Mouse (Mus musculus): ENCODE measurements around the gene Tbx6. TPM values are rescaled to one million over a fixed set of nuclear protein-coding genes. Genes with fewer than 3 reads are reported as not detected.
A peak's percentile ranks its signal among the peaks of the same experiment; 100 is the strongest.

Tbx6 gene
- polyA plus RNA-seq, 1 experiment = 2.2 TPM

GRCm38 (mm10) chr7:126746798-126747197 is 34.5 kb upstream of the Tbx6 start:
- WGBS = 44% methylated on average over 6 of the region's 6 CpGs
- Histone ChIP-seq H3K27me3 (ENCODE audit: control insufficient read depth, insufficient read depth, low read length) (no peaks in the 10 kb centered on the region), H3K27ac (ENCODE audit: insufficient read depth, low read length) (no peak overlapping the region), H3K4me3 (replicated peaks; ENCODE audit: insufficient read depth, low read depth, low read length) (no peak overlapping the region), H3K4me1 (ENCODE audit: control insufficient read depth, insufficient read depth, low read length) (no peaks in the 10 kb centered on the region; the same call in 1 of the 2 replicates)
- TF ChIP-seq CTCF (IDR thresholded peaks at IDR 0.05; ENCODE audit: borderline replicate concordance, insufficient read depth, low read depth, low read length) (no peak), POLR2A (IDR thresholded peaks at IDR 0.05; ENCODE audit: borderline replicate concordance, insufficient read depth, low read length) (no peak)
- no peak for DNase-seq

- Histone ChIP-seq H3K4me1 (ENCODE audit: control insufficient read depth, insufficient read depth, low read length) (no peaks in the 10 kb centered on the region; the same call in 1 of the 2 replicates), H3K27ac (ENCODE audit: insufficient read depth, low read length) (no peak overlapping the region), H3K4me3 (replicated peaks; ENCODE audit: insufficient read depth, low read depth, low read length) (no peak overlapping the region), H3K27me3 (ENCODE audit: control insufficient read depth, insufficient read depth, low read length) (no peaks in the 10 kb centered on the region)
- DNase-seq = no peak
- TF ChIP-seq CTCF (IDR thresholded peaks at IDR 0.05; ENCODE audit: borderline replicate concordance, insufficient read depth, low read depth, low read length) = no peak
- whole genome bisulfite sequencing = 65% methylated on average over 7 of the region's 7 CpGs
Measured at GRCm38 (mm10) chr7:126748824-126749223, 32.5 kb upstream of the Tbx6 start.

DNA sequence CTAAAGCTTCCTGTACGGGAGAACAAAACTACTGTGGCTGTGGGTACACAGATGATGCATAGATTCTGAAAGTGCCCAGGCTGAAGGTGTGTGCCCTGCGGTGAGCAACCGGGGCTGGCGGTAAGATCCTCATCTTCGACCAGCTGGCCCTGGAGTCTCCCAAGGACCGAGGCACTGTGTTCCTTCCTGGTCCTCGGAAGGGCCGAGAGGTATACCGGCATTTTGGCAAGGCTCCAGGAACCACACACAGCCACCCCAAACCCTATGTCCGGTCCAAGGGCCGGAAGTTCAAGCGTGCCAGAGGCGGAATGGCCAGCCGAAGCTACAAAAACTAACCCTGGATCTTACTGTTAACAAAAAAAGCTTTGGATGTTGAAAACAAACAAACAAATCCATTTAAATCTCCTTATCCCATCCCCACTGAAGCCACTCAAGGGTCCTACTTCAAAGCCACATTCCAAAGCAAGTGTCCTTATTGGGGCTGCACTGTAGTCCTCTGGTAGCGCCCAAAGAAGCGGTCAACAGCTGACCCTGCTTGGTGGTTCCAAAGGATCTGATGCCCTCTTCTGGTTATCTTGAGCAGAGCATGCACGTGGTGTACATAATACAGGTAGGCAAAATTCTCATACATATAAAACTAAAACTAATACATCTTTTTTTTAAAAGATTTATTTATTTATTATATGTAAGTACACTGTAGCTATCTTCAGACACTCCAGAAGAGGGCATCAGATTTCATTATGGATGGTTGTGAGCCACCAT is 31.5 kb upstream of the Tbx6 start:
- WGBS = 86% methylated on average over 17 of the region's 17 CpGs
- peaks cover 3% of the 10 kb centered on the region for H3K4me1 ChIP-seq (ENCODE audit: control insufficient read depth, insufficient read depth, low read length)
- DNase-seq = no peak
- no peak overlapping the region for H3K4me3 ChIP-seq (replicated peaks; ENCODE audit: insufficient read depth, low read depth, low read length)
- TF ChIP-seq CTCF (IDR thresholded peaks at IDR 0.05; ENCODE audit: borderline replicate concordance, insufficient read depth, low read depth, low read length) = no peak
- no peak for TF ChIP-seq POLR2A (IDR thresholded peaks at IDR 0.05; ENCODE audit: borderline replicate concordance, insufficient read depth, low read length)
- H3K27me3 ChIP-seq (ENCODE audit: control insufficient read depth, insufficient read depth, low read length) = no peaks in the 10 kb centered on the region
- H3K27ac ChIP-seq (ENCODE audit: insufficient read depth, low read length) = no peak overlapping the region

DNA sequence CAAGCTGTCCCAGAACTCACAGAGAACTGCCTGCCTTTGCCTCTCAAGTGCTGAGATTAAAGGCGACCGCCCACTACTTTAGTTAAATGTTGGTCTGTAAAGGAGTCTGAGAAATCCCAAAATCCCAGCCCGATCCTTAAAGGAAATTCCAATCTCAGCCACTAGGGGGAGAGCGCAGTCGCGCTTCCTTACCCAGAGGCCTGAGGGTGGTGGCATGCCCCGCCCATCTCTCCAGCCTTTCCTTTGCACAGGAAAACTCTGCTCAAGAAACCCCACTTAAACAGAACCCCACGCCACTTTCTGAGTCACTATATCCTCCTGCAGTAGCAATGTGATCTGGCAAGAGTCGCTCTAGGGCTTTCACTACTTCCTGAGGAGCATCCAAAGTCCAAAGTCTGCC is 26.4 kb upstream of the Tbx6 start:
- 1% methylated on average over 9 of the region's 9 CpGs for WGBS
- no peak overlapping the region for H3K27ac ChIP-seq (ENCODE audit: insufficient read depth, low read length)
- H3K4me1 ChIP-seq (ENCODE audit: control insufficient read depth, insufficient read depth, low read length) = peaks cover 3% of the 10 kb centered on the region; the same call in 1 of the 2 replicates
- DNase-seq = peak; percentile 79 to 85
- H3K4me3 ChIP-seq (replicated peaks; ENCODE audit: insufficient read depth, low read depth, low read length) = peak overlapping the region; percentile 35
- TF ChIP-seq CTCF (IDR thresholded peaks at IDR 0.05; ENCODE audit: borderline replicate concordance, insufficient read depth, low read depth, low read length) (peak; percentile 87), POLR2A (IDR thresholded peaks at IDR 0.05; ENCODE audit: borderline replicate concordance, insufficient read depth, low read length) (no peak)
- no peaks in the 10 kb centered on the region for H3K27me3 ChIP-seq (ENCODE audit: control insufficient read depth, insufficient read depth, low read length)

DNA sequence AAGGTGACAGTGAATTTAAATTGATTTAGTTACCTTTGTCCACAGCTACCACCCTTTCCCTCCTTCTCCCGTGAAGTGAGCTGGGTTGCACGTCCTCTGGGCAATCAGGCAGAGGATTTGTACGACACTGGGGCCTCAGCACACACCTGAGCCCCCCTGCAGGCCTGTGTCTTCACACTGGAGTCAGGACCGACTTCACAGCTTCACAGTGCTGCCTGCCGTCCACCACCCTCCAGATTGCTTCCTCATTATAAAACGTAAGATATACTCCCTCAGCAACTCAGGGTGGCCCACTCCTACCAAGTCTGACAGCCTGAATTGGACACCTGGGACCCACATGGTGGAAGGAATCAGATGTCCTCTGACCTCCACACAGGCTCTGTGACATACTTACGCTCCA is 22.7 kb upstream of the Tbx6 start:
- no peak for DNase-seq
- H3K4me1 ChIP-seq (ENCODE audit: control insufficient read depth, insufficient read depth, low read length) = peaks cover 23% of the 10 kb centered on the region
- 80% methylated on average over 7 of the region's 7 CpGs for WGBS
- no peak overlapping the region for H3K27ac ChIP-seq (ENCODE audit: insufficient read depth, low read length)
- H3K4me3 ChIP-seq (replicated peaks; ENCODE audit: insufficient read depth, low read depth, low read length) = no peak overlapping the region
- H3K27me3 ChIP-seq (ENCODE audit: control insufficient read depth, insufficient read depth, low read length) = no peaks in the 10 kb centered on the region
- TF ChIP-seq CTCF (IDR thresholded peaks at IDR 0.05; ENCODE audit: borderline replicate concordance, insufficient read depth, low read depth, low read length) (no peak), POLR2A (IDR thresholded peaks at IDR 0.05; ENCODE audit: borderline replicate concordance, insufficient read depth, low read length) (no peak)

DNA sequence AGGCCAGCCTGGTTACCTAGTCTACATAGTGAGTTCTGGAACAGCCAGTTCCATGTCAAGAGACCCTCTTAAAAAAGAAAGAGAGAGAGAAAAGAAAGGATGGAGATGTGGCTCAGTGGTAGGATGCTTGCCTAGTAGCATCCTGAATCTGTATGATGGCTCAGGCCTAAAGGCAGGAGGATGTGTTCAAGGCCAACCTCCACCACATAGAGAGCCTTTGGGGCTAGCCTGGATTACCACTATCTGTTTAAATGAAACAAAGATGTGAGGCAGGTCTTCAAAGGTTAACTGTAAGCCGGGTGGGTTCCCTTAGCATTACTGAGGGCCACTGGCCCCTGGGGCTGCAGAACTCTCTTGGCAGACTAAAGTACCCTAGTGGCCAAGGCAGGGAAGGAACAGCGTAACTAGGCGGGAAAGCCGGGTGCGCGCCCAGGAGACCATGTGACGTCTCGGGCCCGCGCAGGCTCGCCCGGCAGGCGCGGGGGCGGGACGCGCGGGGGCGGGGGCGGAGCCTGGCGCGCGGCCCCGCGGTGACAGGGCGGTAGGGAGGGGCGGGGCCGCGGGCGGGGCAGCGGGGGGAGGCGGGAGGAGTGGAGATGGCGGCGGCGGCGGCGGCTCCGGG is 22.1 kb upstream of the Tbx6 start, which contains the start of gene Mapk3:
Mapk3 (plus strand) TSS at position 552 of the 622 bp plus-strand sequence.
- H3K4me1 ChIP-seq (ENCODE audit: control insufficient read depth, insufficient read depth, low read length) = peaks cover 23% of the 10 kb centered on the region
- DNase-seq = peak; percentile 90 to 91
- 2% methylated on average over 29 of the region's 38 CpGs for WGBS

GRCm38 (mm10) chr7:126759672-126760390 is 21.5 kb upstream of the Tbx6 start:
- TF ChIP-seq CTCF (IDR thresholded peaks at IDR 0.05; ENCODE audit: borderline replicate concordance, insufficient read depth, low read depth, low read length) (no peak), POLR2A (IDR thresholded peaks at IDR 0.05; ENCODE audit: borderline replicate concordance, insufficient read depth, low read length) (no peak)
- WGBS = 2% methylated on average over 24 of the region's 24 CpGs

More for the DNA sequence above, 22.1 kb upstream of the Tbx6 start, which contains the start of gene Mapk3:
- TF ChIP-seq POLR2A (IDR thresholded peaks at IDR 0.05; ENCODE audit: borderline replicate concordance, insufficient read depth, low read length) (peak; percentile 19; the same call in 1 of the 2 replicates), CTCF (IDR thresholded peaks at IDR 0.05; ENCODE audit: borderline replicate concordance, insufficient read depth, low read depth, low read length) (peak; percentile 71)
- Histone ChIP-seq H3K27me3 (ENCODE audit: control insufficient read depth, insufficient read depth, low read length) (no peaks in the 10 kb centered on the region), H3K27ac (ENCODE audit: insufficient read depth, low read length) (peak within 1 kb of the TSS; percentile 95), H3K4me3 (replicated peaks; ENCODE audit: insufficient read depth, low read depth, low read length) (peak within 1 kb of the TSS; percentile 84)

More at GRCm38 (mm10) chr7:126759672-126760390, 21.5 kb upstream of the Tbx6 start:
- H3K27me3 ChIP-seq (ENCODE audit: control insufficient read depth, insufficient read depth, low read length) = no peaks in the 10 kb centered on the region
- H3K27ac ChIP-seq (ENCODE audit: insufficient read depth, low read length) = peak overlapping the region; percentile 95
- no peak for DNase-seq
- H3K4me1 ChIP-seq (ENCODE audit: control insufficient read depth, insufficient read depth, low read length) = peaks cover 20% of the 10 kb centered on the region
- H3K4me3 ChIP-seq (replicated peaks; ENCODE audit: insufficient read depth, low read depth, low read length) = peak overlapping the region; percentile 84
